Mouse (Mus musculus) C2C12 (cell line): ENCODE data around the gene Galr3. TPM values are rescaled to one million over a fixed set of nuclear protein-coding genes. Genes with fewer than 3 reads are reported as not detected.

Experiments used
- H3K27me3 ChIP-seq: one replicate; pipeline ENCODE4 v1.6.1; 2011; ENCODE audit not compliant: control insufficient read depth, insufficient read depth, insufficient read length
- H3K36me3 ChIP-seq: one replicate; pipeline ENCODE4 v1.6.1; 2011; ENCODE audit not compliant: control insufficient read depth, insufficient read depth
- H3K4me3 ChIP-seq: one replicate; pipeline ENCODE4 v1.5.1; 2011; ENCODE audit warnings: mild to moderate bottlenecking, control low read depth; ENCODE audit not compliant: poor library complexity, insufficient read depth, severe bottlenecking
- H3K79me2 ChIP-seq: one replicate; pipeline ENCODE4 v1.6.1; 2011; ENCODE audit not compliant: control insufficient read depth, insufficient read depth
- H3K79me3 ChIP-seq: one replicate; pipeline ENCODE4 v1.6.1; 2011; ENCODE audit warnings: low read depth, control low read depth
- H3ac ChIP-seq: one replicate; pipeline ENCODE3; 2011; ENCODE audit warnings: low read depth; ENCODE audit not compliant: control insufficient read depth, insufficient read length
- CEBPB ChIP-seq: IDR thresholded peaks from one replicate; pipeline ENCODE4 v1.6.1; 2011; ENCODE audit warnings: low read depth, mild to moderate bottlenecking, control low read depth, moderate library complexity
- CTCF ChIP-seq: IDR thresholded peaks from one replicate; pipeline ENCODE4 v1.5.1; 2011; ENCODE audit not compliant: control insufficient read depth, insufficient read depth, insufficient read length
- FOSL1 ChIP-seq: IDR thresholded peaks from one replicate; pipeline ENCODE4 v1.8.0; 2011; ENCODE audit warnings: mild to moderate bottlenecking, low read length; ENCODE audit not compliant: poor library complexity, insufficient read depth, severe bottlenecking
- MAX ChIP-seq: IDR thresholded peaks from one replicate; pipeline ENCODE4 v1.6.1; 2011; ENCODE audit warnings: mild to moderate bottlenecking, control low read depth
- MYOD1 ChIP-seq: IDR thresholded peaks from one replicate; pipeline ENCODE4 v1.6.1; 2011; ENCODE audit warnings: low read depth; ENCODE audit not compliant: control insufficient read depth, insufficient read length
- MYOG ChIP-seq: IDR thresholded peaks from one replicate; pipeline ENCODE4 v1.6.1; 2011; ENCODE audit not compliant: control insufficient read depth, insufficient read length; ENCODE audit errors: extremely low read depth
- USF1 ChIP-seq: IDR thresholded peaks from one replicate; pipeline ENCODE4 v1.6.1; 2011; ENCODE audit warnings: low read depth, mild to moderate bottlenecking, control low read depth, moderate library complexity
- long read RNA-seq, 2 experiments: library from polyadenylated mRNA; unstranded; transcript quantifications; one replicate each; pipeline ENCODE4 v2.0.0; 2019 to 2020
- polyA plus RNA-seq: library from polyadenylated mRNA; unstranded; fragments of >200 nt; fragmentation: generic; extraction: Trizol; gene quantifications from one replicate; pipeline ENCODE4 v1.2.1, GENCODE M21; 2012; ENCODE audit warnings: missing spikeins

Gene Galr3
- not detected for polyA plus RNA-seq
- long read RNA-seq, experiment 1: 0 reads
- long read RNA-seq, experiment 2: 0 reads

GRCm38 (mm10) chr15:79041585-79041984 lies at the start of gene Galr3:
Gene Galr3, plus strand, starts transcription at chr15:79041885.
- Histone ChIP-seq H3K79me3 (no peaks in the 10 kb centered on the region), H3K79me2 (no peaks in the 10 kb centered on the region), H3ac (no peak within 1 kb of the TSS), H3K4me3 (no peak within 1 kb of the TSS), H3K36me3 (no peaks in the 10 kb centered on the region), H3K27me3 (peaks cover 45% of the 10 kb centered on the region)
- no peak for TF ChIP-seq MYOG
- TF ChIP-seq CTCF: no peak
- no peak for TF ChIP-seq USF1
- no peak for TF ChIP-seq CEBPB
- no peak for TF ChIP-seq FOSL1
- TF ChIP-seq MYOD1: no peak
- no peak for TF ChIP-seq MAX

- Histone ChIP-seq H3ac (no peak overlapping the region), H3K4me3 (no peak overlapping the region), H3K36me3 (peaks cover 48% of the 10 kb centered on the region), H3K27me3 (no peaks in the 10 kb centered on the region), H3K79me3 (no peaks in the 10 kb centered on the region), H3K79me2 (peaks cover 4% of the 10 kb centered on the region)
- no peak for TF ChIP-seq USF1
- TF ChIP-seq CTCF: no peak
- TF ChIP-seq MYOD1: no peak
Observed at GRCm38 (mm10) chr15:78992235-78992634, 49.5 kb upstream of the Galr3 start.

GRCm38 (mm10) chr15:78992925-78993324 lies 48.8 kb upstream of the Galr3 start:
- Histone ChIP-seq H3ac (no peak overlapping the region), H3K27me3 (no peaks in the 10 kb centered on the region), H3K79me2 (no peaks in the 10 kb centered on the region), H3K36me3 (peaks cover 48% of the 10 kb centered on the region), H3K4me3 (no peak overlapping the region), H3K79me3 (no peaks in the 10 kb centered on the region)
- TF ChIP-seq MYOD1 (no peak), FOSL1 (no peak), CTCF (no peak), MAX (no peak), MYOG (no peak), USF1 (no peak), CEBPB (no peak)

GRCm38 (mm10) chr15:78995916-78996315 lies 45.8 kb upstream of the Galr3 start:
- Histone ChIP-seq H3K79me3 (no peaks in the 10 kb centered on the region), H3K4me3 (no peak overlapping the region), H3K27me3 (no peaks in the 10 kb centered on the region), H3K36me3 (peaks cover 44% of the 10 kb centered on the region), H3K79me2 (no peaks in the 10 kb centered on the region), H3ac (no peak overlapping the region)
- TF ChIP-seq CEBPB (no peak), CTCF (no peak), USF1 (no peak), MAX (no peak), MYOG (no peak), MYOD1 (no peak), FOSL1 (no peak)

GRCm38 (mm10) chr15:78996663-78997062 lies 45.0 kb upstream of the Galr3 start:
- H3K36me3 ChIP-seq: peaks cover 43% of the 10 kb centered on the region
- no peaks in the 10 kb centered on the region for H3K79me3 ChIP-seq
- no peak overlapping the region for H3K4me3 ChIP-seq
- no peaks in the 10 kb centered on the region for H3K27me3 ChIP-seq
- no peaks in the 10 kb centered on the region for H3K79me2 ChIP-seq
- no peak for TF ChIP-seq MAX
- TF ChIP-seq FOSL1: no peak
- TF ChIP-seq MYOG: no peak
- no peak for TF ChIP-seq USF1
- no peak for TF ChIP-seq MYOD1
- no peak for TF ChIP-seq CEBPB
- no peak for TF ChIP-seq CTCF
- H3ac ChIP-seq: no peak overlapping the region

- Histone ChIP-seq H3K79me2 (no peaks in the 10 kb centered on the region), H3ac (no peak overlapping the region), H3K27me3 (no peaks in the 10 kb centered on the region), H3K79me3 (no peaks in the 10 kb centered on the region), H3K4me3 (no peak overlapping the region), H3K36me3 (peaks cover 31% of the 10 kb centered on the region)
- no peak for TF ChIP-seq MYOG
- no peak for TF ChIP-seq MYOD1
Observed at GRCm38 (mm10) chr15:78998348-78998747, 43.3 kb upstream of the Galr3 start.

GRCm38 (mm10) chr15:78999586-78999985 lies 42.1 kb upstream of the Galr3 start:
- TF ChIP-seq MYOD1: no peak
- TF ChIP-seq USF1: no peak
- no peak for TF ChIP-seq MYOG
- TF ChIP-seq CEBPB: no peak
- TF ChIP-seq MAX: no peak
- no peak for TF ChIP-seq CTCF
- no peak for TF ChIP-seq FOSL1
- Histone ChIP-seq H3ac (no peak overlapping the region), H3K4me3 (no peak overlapping the region), H3K79me2 (no peaks in the 10 kb centered on the region), H3K79me3 (no peaks in the 10 kb centered on the region), H3K36me3 (peaks cover 33% of the 10 kb centered on the region), H3K27me3 (no peaks in the 10 kb centered on the region)
